Mouse (Mus musculus) neural tube, embryonic 14.5 days (tissue): ENCODE results near the gene Zfp64. TPM values are rescaled to one million over a fixed set of nuclear protein-coding genes. Genes with fewer than 3 reads are reported as not detected.
A peak's percentile ranks its signal among the peaks of the same experiment; 100 is the strongest.

Experiments
- ATAC-seq: fragments of 200-750 bp; cut with Nextera tagmentation; 2 replicates; pipeline ENCODE4 v1.8.0; 2017; ENCODE audit warnings: low read depth, mild to moderate bottlenecking, moderate TSS enrichment, moderate library complexity
- H3K27ac ChIP-seq: fragments of 300-500 bp; sonication (generic); 2 replicates; pipeline ENCODE4 v1.5.1; 2014; ENCODE audit warnings: low read depth, mild to moderate bottlenecking, control low read depth, low read length, moderate library complexity, mixed read lengths
- H3K27me3 ChIP-seq: fragments of 300-500 bp; sonication (generic); 2 replicates; pipeline ENCODE4 v1.6.1; 2014; ENCODE audit warnings: low read length; ENCODE audit not compliant: control insufficient read depth, insufficient read depth
- H3K36me3 ChIP-seq: fragments of 300-500 bp; sonication (generic); 2 replicates; pipeline ENCODE4 v1.6.1; 2014; ENCODE audit warnings: low read length, mixed read lengths; ENCODE audit not compliant: control insufficient read depth, insufficient read depth
- H3K4me1 ChIP-seq: fragments of 300-500 bp; sonication (generic); 2 replicates; pipeline ENCODE4 v1.6.1; 2014; ENCODE audit warnings: low read length; ENCODE audit not compliant: control insufficient read depth, insufficient read depth
- H3K4me2 ChIP-seq: fragments of 300-500 bp; sonication (generic); 2 replicates; pipeline ENCODE4 v1.6.1; 2014; ENCODE audit warnings: mild to moderate bottlenecking, low read depth, low read length, control low read depth
- H3K4me3 ChIP-seq: fragments of 300-500 bp; sonication (generic); 2 replicates; pipeline ENCODE4 v1.5.1; 2014; ENCODE audit warnings: low read depth, low read length, control low read depth, mixed read lengths
- H3K9ac ChIP-seq: fragments of 300-500 bp; sonication (generic); replicated peaks from 2 replicates; pipeline ENCODE4 v1.6.1; 2014; ENCODE audit warnings: low read depth, mild to moderate bottlenecking, control low read depth, low read length, mixed read lengths
- H3K9me3 ChIP-seq: fragments of 300-500 bp; sonication (generic); 2 replicates; pipeline ENCODE4 v1.6.1; 2016; ENCODE audit warnings: low read length; ENCODE audit not compliant: control insufficient read depth
- WGBS: fragments of 180-500 bp; shearing (Covaris S2); extraction: QIAGEN DNeasy Blood & Tissue Kit; methylation state at CpG from one replicate; pipeline ENCODE4 v1.1.7; 2014; 5-methylcytosine and 5-hydroxymethylcytosine counted together
- polyA plus RNA-seq: library from polyadenylated mRNA; unstranded; fragments of >200 nt; fragmentation: Nextera tagmentation; extraction: Ambion mirVana; gene quantifications from 2 replicates; pipeline ENCODE4 v1.2.1, GENCODE M21; 2014

Gene Zfp64
- polyA plus RNA-seq: 24.5 and 25.5 TPM in 2 replicates

DNA sequence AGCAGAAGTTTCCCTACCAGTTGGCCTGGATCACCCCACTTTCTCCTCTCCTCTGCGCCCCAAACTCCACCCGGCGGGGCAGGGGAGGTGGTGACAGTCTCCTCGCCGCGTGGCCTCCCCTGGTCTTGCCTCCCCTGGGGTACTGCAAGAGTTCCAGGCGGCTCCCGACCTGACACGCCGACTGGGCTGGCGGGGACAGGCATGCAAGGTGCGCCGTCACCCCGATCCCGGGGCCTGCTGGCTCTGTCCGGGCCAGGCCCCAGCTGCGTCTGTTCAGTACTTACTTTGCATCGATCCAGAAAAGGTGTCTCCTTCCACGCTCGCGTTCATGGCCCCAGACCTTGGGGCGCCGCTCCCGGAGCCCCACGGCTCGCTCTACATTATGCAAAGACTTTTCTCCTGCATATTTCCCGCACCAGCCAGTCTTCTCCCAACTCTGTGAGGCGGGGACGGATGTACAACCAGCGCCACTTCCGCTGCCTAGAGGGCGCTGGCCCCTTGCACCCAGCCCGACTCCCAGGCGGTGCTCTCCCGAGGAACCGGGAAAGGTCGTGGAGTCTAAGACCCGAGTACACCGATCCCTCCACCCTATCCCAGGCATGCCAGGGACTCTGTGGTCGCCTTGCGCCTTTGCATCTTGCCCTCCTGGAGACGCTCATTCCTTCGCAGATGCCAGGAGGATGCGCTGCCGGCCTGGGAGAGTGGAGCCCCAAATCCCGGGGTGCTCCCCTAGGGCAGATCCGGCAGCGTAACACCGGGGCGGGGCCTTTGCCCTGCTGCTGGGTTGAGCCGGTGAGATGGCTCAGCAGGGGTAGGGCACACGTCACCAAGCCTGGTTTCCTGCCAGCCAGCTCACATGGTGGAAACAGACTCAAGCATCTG is at the start of gene Zfp64:
TSS of gene Zfp64 (minus strand) at position 753 of the 882 bp plus-strand sequence.
- H3K27ac ChIP-seq: peak within 1 kb of the TSS; percentile 62

DNA sequence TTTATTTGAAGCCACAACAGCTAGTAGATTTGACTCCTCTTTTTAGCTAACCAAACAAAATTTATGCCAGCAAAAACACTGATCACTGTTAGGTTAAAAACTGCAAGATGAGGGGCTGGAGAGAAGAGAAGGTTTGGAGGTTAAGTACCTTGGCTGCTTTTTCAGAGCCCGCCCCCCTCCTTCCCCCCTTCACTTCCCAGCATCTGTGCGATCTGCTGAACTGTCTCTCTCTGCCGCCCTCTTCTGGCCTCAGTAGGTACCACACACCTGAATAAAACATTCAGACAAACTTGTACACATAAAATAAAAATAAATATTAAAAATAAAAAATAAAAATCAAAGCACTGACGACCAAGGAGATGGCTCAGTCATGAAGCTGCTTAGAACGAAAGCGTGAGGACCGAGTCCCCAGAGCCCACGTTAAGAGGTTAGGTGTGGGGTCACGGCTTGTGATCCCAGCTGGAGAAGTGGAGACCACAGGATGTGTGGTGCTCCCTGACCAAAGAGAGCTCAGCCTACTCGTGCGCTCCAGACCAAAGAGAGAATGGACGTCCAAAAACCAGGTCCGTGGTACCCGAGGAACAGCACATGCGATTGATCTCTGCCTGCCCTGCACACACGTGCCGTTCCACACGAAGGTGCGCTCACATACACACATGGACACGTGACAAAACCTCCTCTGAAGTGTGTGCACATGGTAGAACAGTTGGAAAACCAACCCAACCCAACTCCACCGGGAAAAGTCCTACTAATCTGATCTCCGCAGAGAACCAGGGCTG is 37.4 kb upstream of the Zfp64 start:
- Histone ChIP-seq H3K4me1 (peaks cover 9% of the 10 kb centered on the region; the same call in 1 of the 2 replicates), H3K27ac (no peak overlapping the region), H3K9ac (no peak overlapping the region), H3K4me2 (no peak overlapping the region), H3K27me3 (no peaks in the 10 kb centered on the region), H3K36me3 (no peaks in the 10 kb centered on the region), H3K4me3 (no peak overlapping the region), H3K9me3 (no peaks in the 10 kb centered on the region)
- ATAC-seq: no peak
- 75% methylated on average over 22 of the region's 22 CpGs for WGBS

More for the DNA sequence above, at the start of gene Zfp64:
- Histone ChIP-seq H3K4me1 (peaks cover 11% of the 10 kb centered on the region), H3K9ac (peak within 1 kb of the TSS; percentile 82), H3K9me3 (no peaks in the 10 kb centered on the region), H3K36me3 (peaks cover 3% of the 10 kb centered on the region), H3K27me3 (no peaks in the 10 kb centered on the region), H3K4me3 (peak within 1 kb of the TSS; percentile 87), H3K4me2 (peak within 1 kb of the TSS; percentile 98)
- WGBS: under 1% methylated on average over 52 of the region's 52 CpGs
- peak; percentile 88; the same call in 1 of the 2 replicates for ATAC-seq

DNA sequence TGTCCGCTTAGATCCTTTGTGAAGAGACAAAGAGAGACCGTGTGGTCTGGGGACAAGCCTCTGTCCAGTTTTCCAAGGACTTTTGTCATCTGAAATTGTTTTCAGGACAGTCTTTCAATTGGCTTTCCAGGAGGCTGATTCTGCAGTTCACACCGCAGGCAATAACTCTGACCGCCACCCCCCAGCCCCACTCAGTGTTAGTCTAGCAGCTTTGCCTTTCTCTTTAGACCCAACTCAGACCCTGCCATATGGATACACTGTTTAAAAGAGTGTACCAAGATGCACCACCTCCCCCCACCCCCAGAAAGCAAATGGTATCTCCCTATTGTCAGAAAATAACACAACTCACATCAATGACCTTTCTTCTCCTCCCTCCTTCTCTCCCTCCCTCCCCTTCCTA is 35.6 kb upstream of the Zfp64 start:
- Histone ChIP-seq H3K4me2 (peak overlapping the region; percentile 29; the same call in 1 of the 2 replicates), H3K36me3 (no peaks in the 10 kb centered on the region), H3K27me3 (no peaks in the 10 kb centered on the region), H3K4me3 (no peak overlapping the region), H3K9me3 (no peaks in the 10 kb centered on the region), H3K4me1 (peaks cover 9% of the 10 kb centered on the region; the same call in 1 of the 2 replicates), H3K9ac (no peak overlapping the region), H3K27ac (peak overlapping the region; percentile 44)
- 20% methylated on average over 4 of the region's 4 CpGs for WGBS
- ATAC-seq: no peak

DNA sequence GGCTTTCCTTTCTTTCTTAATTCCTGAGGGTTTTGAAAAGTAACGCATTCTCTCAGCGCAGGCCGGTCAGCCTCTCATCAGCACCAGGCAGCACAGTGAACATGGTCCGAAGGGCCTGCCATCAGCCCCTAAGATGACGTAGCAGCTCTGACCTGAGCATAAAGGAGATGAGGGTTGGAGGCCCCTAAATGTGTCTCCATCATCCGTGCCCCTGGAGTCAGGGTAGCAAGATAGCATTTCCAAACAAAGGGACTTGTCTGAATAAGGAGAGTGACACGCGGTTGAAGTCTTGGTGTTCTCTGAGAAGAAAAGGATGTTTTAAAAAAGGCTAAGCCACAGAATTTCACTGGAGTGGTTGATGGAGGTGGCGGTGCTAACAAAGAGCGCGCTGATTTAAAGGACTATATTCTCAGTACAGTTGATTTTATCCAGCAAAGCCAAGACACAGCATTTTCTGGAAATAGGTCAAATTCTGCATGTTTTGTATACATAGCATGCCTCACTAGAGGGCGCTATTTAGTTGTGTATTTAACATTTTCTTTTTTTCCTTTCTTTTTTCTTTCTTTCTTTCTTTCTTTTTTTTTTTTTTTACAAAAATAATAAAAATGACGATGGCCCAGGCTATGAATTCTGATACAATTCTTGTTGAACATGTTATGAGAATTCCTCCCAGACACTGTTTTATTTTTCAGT is 34.8 kb upstream of the Zfp64 start:
- H3K4me2 ChIP-seq: peak overlapping the region; percentile 29; the same call in 1 of the 2 replicates

DNA sequence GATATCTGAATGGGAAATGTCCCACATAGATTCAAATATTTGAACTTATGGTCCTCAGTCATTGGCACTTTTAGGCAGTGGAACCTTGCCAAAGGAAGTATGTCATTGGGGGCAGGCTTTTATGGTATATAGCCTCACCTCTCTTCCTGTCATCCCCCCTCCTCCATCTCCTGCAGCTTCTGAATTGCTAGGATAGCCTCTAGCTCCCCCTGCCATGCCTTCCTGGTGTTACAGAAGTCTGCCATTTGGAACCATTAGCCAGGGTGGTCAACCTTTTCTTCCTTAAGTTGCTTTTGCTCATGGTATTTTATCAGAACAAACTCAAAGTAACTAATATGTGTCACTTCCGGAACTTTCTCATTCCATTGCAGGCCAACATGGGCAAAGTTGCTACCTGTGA is 32.7 kb upstream of the Zfp64 start:
- Histone ChIP-seq H3K4me3 (no peak overlapping the region), H3K9me3 (no peaks in the 10 kb centered on the region), H3K36me3 (no peaks in the 10 kb centered on the region), H3K27me3 (no peaks in the 10 kb centered on the region), H3K4me2 (no peak overlapping the region), H3K9ac (no peak overlapping the region), H3K27ac (no peak overlapping the region), H3K4me1 (peaks cover 9% of the 10 kb centered on the region; the same call in 1 of the 2 replicates)
- 92% methylated on average over 1 of the region's 1 CpGs for WGBS
- ATAC-seq: no peak

More for the DNA sequence above, 34.8 kb upstream of the Zfp64 start:
- no peaks in the 10 kb centered on the region for H3K9me3 ChIP-seq
- peak overlapping the region; percentile 12; the same call in 1 of the 2 replicates for H3K27ac ChIP-seq
- 52% methylated on average over 13 of the region's 13 CpGs for WGBS
- H3K4me3 ChIP-seq: no peak overlapping the region
- no peaks in the 10 kb centered on the region for H3K36me3 ChIP-seq
- H3K9ac ChIP-seq: no peak overlapping the region
- peaks cover 9% of the 10 kb centered on the region; the same call in 1 of the 2 replicates for H3K4me1 ChIP-seq
- ATAC-seq: no peak
- no peaks in the 10 kb centered on the region for H3K27me3 ChIP-seq

DNA sequence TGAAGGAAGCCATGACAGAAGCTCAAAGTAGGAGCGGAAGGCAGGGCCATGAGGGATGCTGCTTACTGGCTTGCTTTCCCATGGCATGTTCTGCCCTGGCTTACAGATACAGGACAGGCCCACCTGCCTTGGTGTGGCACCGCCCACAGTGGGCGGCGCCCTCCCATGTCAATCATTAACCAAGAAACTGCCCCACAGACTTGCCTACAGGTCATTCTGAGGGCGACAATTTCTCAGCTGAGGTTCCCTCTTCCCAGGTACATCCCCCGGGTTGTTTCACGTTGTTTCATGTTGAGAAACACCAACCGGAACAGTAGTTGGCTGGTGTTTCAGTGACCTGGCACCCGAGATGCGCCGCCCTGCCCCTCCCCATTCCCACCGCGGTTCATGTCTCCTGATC is 32.0 kb upstream of the Zfp64 start:
- 80% methylated on average over 13 of the region's 13 CpGs for WGBS
- no peaks in the 10 kb centered on the region for H3K9me3 ChIP-seq
- H3K4me1 ChIP-seq: peaks cover 9% of the 10 kb centered on the region; the same call in 1 of the 2 replicates
- H3K27ac ChIP-seq: no peak overlapping the region
- ATAC-seq: no peak
- H3K9ac ChIP-seq: no peak overlapping the region
- H3K4me2 ChIP-seq: no peak overlapping the region
- H3K4me3 ChIP-seq: no peak overlapping the region
- H3K36me3 ChIP-seq: no peaks in the 10 kb centered on the region
- no peaks in the 10 kb centered on the region for H3K27me3 ChIP-seq

DNA sequence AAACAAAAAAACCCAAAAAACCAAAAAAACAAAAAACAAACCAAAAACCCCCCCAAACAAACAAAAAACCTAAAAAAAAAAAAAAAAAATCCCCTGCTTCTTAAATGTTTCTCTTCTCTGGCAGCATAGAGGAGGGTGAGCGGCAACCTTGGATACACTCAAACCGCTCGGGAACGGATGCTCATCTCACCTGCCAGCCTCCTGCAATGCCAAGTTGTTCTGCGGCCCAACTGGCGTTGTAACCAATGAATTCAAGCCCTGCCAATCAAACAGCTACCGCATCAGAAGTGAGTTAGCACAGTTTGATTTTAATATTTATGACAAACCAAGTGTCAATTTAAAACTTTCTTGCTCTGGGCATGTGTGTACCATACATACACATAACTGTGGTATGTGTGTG is 26.6 kb upstream of the Zfp64 start:
- no peak for ATAC-seq
- no peak overlapping the region for H3K4me2 ChIP-seq
- H3K27ac ChIP-seq: no peak overlapping the region
- no peak overlapping the region for H3K9ac ChIP-seq
- 96% methylated on average over 7 of the region's 7 CpGs for WGBS
- H3K27me3 ChIP-seq: no peaks in the 10 kb centered on the region
- H3K36me3 ChIP-seq: no peaks in the 10 kb centered on the region
- H3K4me1 ChIP-seq: no peaks in the 10 kb centered on the region
- H3K4me3 ChIP-seq: no peak overlapping the region
- no peaks in the 10 kb centered on the region for H3K9me3 ChIP-seq

DNA sequence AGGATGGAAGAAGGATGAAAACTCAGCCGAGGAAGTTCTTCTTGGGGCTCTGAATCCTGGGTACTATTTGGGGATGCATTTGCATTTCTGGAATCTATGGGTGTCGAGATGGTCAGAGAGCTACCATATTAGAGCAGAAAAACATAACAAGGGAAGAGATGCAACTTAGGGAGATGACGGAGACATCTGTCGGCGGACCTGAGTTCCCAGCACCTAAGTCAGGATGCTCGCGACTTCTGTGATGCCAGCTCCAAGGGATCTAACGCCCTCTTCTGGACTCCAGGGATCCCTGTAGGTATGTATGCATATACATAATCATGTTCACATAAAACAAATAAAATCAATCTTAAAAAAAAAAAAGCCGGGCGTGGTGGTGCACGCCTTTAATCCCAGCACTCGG is 26.1 kb upstream of the Zfp64 start:
- Histone ChIP-seq H3K9me3 (no peaks in the 10 kb centered on the region), H3K9ac (no peak overlapping the region), H3K4me1 (no peaks in the 10 kb centered on the region), H3K4me3 (no peak overlapping the region), H3K36me3 (no peaks in the 10 kb centered on the region), H3K27ac (no peak overlapping the region), H3K4me2 (no peak overlapping the region), H3K27me3 (no peaks in the 10 kb centered on the region)
- ATAC-seq: no peak
- 75% methylated on average over 12 of the region's 12 CpGs for WGBS
